Mouse (Mus musculus): Measurements from ENCODE around the gene Pdrg1. TPM values are rescaled to one million over a fixed set of nuclear protein-coding genes. Genes with fewer than 3 reads are reported as not detected.
A peak's percentile ranks its signal among the peaks of the same experiment; 100 is the strongest.

The Pdrg1 gene
- 10 to 100 TPM; 53.3 to 59.2 (median 57.1) TPM for total RNA-seq (2022)

DNA sequence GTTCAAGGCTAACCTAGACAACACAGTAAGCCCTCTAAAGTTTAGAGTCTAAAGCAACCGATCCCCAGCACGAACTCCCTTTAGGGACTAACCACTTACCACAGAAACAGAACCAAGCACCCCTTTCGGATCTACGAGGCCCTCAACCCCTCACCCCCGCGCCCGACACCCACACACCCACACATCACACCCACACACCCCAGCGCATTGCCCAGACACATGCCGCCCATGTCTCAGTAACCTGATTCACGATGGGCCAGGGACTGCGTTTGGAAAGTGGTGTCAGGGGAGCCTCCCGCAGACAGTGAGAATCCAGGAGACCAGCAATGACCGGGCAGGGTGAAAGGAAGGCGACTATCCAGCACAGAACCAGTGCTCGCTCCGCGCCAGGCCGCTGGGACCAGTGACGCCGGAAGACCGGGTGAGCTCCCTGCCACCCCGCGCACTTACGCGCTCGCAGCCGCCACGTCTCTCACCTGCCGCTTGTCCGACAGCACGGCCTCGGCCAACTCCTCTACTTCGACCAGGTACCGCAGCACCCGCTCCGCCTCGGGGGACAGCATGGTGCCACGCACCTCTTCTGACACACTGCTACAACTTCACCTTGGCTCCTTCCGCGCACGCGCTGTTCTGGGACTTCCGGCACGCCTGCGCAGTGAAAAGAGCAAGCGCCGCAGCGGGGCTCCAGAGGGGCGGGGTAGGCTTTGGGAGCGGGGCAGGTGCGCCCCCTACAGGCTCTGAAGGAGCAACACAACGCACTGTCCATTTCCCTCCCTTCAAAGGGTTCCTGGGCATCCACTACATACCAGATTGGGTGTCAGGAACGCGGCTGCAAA lies at the start of gene Pdrg1:
TSS of gene Pdrg1 (minus strand) at position 670 of the 836 bp plus-strand sequence.
- DNase-seq (ENCODE audit: low spot score in 2 of 2), result peak; percentile 86 to 88

DNA sequence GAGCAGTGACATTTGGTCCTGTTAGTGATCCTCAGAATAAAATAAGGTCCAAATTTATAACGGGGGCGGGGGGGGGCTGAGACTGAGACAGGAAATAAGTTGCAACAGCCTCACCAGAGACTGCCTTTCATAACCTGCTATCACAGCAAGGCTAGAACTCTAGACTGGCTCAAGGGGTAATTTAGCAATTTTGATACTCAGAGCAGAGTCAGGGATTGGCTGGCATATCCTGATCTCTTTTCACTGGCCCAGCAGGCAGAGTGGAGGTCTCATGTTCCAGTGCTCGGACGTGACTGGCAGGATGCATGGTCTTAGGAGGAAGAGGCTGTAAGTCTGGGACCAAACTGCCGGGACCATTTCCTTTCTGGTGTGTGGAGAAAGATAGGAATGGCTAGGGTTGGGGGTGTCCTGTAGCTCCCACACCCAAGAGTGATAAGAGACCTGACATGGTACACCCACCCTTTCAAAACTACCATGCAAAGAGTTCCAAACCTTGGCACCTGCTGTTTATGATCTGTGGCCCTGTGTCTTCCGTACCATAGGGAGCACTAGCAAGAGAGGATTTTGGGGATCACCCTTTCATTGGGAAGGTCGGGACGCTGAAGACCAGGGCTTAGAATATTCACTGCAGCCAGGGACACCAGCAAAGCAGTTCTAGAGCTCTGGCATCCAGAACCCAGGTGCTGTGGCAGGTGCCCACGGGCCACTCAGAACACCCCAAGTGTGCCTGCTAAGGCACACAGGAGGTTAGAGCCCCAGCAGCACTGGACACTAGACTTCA lies 49.2 kb upstream of the Pdrg1 start:
- DNase-seq (ENCODE audit: low spot score in 2 of 2), result no peak

DNA sequence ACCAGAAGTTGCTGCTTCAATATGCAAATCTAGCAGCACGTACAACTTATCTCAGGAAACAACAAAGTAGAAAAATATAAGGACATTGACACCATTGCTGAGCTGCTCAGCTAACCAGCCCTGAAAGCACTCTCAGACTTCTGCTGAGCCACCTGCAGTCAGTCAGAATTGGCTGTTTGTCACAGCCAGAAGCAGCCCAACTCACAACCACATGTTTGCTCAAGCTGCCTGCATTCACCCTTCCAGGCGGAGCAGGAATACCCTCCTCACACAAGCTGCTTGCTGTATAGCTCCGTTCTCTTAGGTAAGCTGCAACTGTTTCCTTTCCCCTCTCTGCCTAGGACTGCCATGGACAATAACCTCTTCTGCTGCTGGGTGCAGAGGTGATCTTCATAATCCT lies 48.2 kb upstream of the Pdrg1 start:
- no peak for DNase-seq (ENCODE audit: low spot score in 2 of 2)

DNA sequence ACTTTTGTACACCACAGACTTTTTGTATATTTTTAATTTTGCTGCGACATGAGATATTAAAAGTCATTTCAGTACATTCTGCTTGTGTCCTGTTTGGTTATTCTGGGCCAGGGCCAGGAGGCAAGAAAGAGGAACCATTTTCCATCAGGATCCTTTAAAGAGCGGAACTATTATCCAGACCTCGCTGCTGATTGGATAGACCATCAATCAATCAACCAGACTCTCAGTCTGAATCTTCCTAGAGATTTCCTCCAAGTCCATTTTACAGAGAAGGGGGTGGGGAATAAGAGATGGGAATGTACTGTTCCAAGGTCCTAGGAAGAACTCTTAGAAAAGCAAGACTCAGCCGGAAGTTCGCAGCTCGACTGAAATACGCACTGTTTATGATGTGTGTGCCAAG lies 45.0 kb upstream of the Pdrg1 start:
- DNase-seq (ENCODE audit: low spot score in 2 of 2), result no peak

DNA sequence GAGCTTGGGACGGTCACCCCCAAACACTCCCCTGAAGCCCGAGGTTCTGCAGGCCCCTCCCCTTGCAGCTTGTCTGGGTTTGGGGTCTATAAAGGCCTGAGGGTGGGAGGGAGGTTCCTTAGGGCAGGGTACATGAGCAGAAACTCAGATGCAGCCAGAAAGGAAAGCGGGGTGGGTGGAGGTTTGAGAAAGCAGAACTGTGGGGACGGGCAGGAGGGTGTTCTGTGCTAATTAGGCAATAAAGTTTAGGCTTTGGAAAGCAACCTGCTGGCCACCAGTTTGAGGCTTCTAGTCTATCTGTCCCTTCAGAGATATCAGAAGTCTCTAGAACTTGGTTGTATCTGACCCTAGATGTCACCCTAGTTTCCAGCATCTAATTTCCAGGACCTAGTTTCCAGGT lies 43.1 kb upstream of the Pdrg1 start:
- DNase-seq (ENCODE audit: low spot score in 2 of 2), result no peak

DNA sequence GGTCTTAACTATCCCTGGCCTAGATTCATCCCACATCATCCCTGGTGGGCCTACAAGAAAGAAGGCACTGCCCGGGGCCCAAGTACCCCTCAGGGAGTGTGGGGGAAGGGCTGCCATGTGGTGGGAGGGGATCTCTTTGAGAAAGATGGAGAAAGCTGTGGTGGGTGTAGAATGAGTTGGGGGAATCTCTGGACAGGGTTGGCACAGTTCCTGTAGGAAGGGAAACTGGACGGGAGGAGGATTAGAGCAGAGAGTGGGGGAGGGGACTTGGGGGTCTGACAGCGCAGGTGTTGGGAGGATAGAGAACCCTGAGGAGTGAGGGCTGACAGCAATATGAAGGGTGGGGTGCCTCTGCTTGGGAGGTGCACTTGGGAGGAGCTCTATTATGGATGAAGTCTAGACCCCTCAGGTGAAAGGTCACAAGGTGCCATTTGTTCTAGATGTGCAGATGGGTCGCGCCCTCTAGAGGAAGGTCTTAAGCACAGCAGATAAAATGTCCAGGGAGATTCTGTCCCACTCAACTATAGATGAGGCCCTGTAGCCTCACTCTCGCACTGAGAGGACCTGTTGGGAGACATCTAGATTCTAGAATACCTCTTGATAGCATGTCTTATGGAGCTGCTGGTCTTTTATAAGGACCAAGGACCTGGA lies 40.2 kb upstream of the Pdrg1 start:
- DNase-seq (ENCODE audit: low spot score in 2 of 2), result no peak

DNA sequence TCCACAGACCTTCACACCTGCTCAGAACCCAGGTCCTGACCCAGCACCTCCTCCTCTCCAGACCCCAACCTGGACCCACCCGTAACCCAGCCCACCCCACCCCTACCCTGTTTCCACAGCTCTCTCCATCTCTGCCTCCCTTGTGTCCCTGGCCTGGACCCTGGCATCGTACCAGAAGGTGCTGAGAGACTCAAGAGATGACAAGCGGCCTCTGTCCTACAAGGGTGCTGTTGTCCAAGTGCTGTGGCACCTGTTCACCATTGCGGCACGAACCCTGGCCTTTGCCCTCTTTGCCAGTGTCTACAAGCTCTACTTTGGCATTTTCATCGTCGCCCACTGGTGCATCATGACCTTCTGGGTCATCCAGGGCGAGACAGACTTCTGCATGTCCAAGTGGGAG lies 38.7 kb upstream of the Pdrg1 start:
- no peak for DNase-seq (ENCODE audit: low spot score in 2 of 2)

DNA sequence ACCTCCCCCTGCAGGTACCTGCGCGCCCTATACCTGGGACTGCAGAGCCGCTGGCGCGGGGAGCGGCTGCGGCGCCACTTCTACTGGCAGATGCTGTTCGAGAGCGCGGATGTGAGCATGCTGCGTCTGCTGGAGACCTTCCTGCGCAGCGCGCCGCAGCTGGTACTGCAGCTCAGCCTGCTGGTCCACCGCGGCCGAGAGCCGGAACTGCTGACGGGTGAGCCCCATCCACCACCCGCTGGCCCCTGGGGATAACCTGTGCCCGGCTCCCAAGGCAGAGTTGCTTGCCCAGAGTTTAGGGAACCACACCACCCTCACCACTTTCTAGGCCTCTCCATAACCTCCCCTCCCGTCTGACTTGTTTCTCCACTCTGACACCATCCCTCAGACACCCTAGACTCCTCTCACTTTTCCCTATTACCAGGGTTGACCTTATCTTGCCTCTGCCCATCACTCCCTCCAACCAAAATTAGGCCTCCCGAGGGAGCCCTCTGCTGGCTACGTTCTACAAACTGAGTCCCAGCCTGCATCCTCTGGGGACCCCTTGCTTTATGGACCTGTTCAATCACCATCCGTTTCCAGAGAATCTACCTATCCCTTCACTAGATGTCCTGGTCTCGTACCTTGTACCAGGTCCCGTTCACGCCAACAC lies 37.6 kb upstream of the Pdrg1 start:
- DNase-seq (ENCODE audit: low spot score in 2 of 2), result no peak

DNA sequence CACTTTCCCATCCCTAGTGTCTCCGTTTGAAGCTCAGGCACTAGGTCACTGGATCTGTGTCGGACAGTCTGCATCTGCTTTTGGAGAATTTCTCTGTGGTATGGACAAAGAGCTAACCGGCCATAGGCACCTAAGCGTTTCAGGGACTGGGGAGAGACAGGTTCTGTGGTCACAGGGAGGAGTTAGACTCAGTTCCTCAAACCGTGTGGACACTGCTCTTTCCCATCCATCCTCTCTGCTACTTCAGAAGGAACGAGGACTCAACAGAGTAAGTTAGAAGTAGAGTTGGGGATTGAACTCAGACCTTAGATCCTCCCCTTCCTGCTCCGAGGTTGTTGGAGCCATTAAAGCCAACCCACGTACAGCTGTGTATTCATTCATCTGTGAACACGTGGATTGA lies 36.3 kb upstream of the Pdrg1 start:
- DNase-seq (ENCODE audit: low spot score in 2 of 2), result no peak

DNA sequence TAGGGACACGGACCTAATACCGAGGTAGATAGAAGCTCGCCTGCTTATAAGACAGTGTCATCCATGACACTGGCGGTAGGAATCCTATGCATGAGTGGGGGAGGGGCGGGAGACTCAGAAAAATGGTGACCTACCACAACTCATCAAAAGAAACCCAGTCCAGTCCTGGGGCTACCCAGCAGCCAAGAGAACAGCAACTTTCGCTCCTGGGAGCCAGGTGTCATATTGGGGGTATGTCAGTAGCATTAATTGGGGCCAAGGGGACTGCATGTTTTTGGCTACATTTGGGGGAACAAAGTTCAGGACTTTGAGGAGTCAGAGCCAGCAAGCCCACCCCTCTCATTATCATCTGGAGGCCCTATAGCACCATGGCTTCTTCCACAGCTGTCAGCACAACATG lies 35.9 kb upstream of the Pdrg1 start:
- no peak for DNase-seq (ENCODE audit: low spot score in 2 of 2)

DNA sequence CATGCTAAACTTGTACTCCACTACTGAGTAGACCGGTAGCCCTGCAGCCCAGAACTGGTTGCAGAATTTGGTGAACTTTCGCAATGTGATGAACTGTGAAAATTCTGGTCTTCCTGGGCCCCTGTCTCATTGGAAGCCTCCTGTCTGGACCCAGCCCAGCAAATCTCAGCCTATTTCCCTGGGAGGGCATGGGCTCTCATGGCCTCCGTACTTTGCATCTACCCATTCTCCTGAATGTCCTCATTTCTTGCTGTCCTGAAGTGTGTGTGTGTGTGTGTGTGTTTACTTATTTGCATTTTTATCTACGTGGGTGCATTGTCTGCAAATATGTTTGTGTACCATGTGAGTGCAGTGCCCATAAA lies 34.8 kb upstream of the Pdrg1 start:
- DNase-seq (ENCODE audit: low spot score in 2 of 2), result no peak

DNA sequence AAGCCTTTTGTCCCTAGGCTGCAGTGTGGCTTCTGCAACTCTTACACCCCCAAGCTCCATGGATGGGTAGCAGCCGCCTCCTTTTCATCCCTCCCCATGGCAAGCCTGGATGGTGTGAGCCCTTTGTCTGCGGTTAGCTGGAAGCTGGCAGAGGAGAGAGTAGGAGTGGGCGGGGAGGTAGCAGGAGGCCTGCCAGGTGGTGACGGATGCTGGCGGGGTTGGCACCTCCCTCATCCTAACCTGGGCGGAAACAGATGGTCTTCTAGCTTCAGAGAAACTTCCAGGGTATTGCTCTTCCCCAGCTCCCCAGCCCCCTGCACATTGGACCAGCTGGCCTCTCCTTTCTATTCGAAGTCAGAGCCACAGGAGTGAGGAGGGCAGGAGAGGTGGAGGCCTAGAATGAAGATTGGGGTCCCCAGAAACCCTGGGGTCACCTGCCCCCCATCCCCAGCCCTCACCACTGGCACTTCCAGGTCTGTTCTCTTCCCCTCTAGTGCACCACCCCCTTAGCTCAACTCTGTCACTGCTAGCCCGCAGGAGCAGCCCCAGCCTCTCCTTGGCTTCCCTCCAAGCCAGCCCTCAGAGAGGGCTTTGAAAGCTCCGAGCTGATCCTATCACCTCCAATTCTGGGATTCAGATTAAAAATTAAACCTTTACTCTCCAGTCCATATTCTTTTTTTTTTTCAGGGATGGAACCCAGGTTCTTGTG lies 34.2 kb upstream of the Pdrg1 start:
- DNase-seq (ENCODE audit: low spot score in 2 of 2), result peak; percentile 30 to 70

DNA sequence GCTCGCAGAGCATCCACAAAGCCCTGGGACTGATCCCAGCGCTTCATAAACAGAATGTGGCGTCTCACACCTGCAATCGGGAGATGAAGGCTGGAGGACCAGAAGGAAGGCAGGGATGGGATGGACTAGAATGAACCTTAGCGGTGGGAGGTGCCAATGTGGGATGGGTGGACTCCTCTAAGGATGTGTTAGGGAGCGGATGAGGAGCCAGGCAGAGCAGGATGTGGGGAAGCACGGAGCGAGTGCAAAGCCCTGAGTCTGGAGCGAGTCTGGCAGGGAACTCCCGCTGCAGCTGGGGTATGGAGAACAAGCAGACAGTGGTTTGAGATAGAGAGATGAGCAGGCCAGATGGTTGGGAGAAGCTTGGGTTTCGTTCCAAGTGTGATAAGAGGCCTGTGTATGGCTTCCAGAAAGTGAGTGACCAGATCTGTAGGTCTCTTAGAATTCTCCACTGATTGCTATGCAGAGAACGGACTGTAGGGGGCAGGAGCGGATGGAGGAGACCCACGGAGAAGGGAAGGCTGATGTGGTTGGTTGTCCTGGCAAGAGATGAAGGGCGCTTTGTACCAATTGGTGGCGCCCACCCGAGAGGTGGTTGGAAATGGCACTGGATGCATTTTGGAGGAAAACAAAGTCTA lies 32.7 kb upstream of the Pdrg1 start:
- DNase-seq (ENCODE audit: low spot score in 2 of 2), result peak; percentile 38 to 47

DNA sequence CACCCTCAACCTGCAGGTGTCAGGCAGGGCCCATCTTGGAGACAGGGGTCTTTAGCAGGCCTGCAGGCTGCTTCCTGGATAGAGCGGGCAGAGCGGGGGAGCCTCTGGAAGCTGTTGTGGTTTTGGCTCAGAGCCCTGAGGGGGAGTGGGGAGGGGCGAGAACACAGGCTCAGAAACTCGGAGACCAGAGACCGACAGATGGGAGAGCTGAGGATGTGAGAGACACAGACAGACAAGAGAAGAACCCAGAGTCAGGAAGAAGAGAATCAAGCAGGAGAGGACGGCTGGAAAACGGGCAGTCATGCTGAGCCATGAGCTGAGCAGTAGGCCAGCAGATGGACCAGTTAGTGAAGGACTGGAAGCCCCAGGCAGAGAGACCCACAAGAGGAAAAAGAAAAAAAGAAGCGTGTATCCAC lies 30.7 kb upstream of the Pdrg1 start:
- DNase-seq (ENCODE audit: low spot score in 2 of 2), result peak; percentile 25 to 76

DNA sequence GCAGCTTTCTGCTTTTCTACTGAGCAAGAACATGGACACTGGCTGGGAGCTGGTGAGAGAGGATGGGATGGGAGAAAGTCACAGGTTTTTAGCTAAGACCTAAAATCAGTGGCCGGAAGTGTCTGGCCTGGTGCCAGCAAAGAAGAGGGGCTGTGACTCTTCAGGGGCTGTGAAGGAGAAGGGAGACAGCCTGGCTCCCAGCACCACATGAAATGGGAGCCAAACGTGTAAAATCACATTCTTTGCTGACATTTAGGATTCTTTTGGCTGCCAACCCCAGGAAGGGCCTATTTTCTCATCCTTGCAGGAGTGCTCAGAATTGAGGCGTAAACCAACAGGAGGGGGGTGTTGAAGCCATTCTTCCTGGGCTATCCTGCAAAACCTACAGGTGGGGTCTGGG lies 28.7 kb upstream of the Pdrg1 start:
- no peak for DNase-seq (ENCODE audit: low spot score in 2 of 2)

DNA sequence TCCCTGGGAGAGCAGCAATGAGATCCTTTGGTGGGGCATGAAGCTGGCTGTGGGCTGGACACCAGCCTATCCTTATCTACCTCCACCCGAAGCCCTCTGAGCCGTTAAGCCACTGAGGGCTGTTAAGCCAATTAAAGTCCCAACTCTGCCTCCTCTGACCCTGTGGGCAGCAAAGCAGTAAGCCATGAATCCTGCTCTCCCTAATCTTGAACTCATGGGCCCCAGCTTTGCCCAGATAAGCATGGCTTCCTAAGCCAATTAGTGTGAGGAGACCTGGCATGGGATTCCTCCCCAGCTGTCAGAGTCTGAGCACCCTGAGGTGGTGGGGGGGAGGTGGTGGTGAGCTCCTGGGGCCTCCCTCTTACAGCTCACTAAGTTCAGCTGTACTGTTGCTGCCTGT lies 21.5 kb upstream of the Pdrg1 start:
- no peak for DNase-seq (ENCODE audit: low spot score in 2 of 2)

DNA sequence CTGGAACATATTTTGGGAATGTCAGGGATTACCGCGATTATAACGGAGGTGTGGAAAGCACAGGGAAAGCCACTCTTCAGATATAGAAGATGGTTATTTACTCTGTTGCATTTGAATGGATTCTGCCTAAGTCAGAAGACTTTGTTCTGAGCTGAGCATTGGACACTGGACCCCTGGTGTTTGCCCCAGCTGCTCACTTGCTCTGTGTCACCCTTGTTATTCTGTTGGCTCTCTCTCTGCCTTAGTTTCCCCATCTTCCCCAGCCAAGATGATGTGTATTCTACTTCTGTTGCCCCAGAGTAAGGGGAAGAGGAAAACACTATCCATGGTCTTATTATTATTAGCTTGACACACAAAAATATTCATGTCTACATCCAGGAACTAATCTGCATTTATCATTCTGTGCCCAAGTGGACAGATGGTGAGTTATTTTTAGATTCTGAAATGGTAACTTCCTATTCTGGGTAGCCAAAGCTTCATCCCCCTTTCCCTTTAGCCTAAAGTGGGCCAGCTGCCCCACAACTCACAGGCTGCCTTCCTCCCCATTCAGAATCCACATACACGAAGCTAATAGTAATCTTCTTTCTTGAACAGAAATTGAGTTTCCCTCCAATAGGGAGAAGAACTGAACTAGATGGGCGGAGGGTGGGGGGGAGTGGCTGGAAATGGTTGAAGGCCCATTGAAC lies 18.5 kb upstream of the Pdrg1 start:
- no peak for DNase-seq (ENCODE audit: low spot score in 2 of 2)

DNA sequence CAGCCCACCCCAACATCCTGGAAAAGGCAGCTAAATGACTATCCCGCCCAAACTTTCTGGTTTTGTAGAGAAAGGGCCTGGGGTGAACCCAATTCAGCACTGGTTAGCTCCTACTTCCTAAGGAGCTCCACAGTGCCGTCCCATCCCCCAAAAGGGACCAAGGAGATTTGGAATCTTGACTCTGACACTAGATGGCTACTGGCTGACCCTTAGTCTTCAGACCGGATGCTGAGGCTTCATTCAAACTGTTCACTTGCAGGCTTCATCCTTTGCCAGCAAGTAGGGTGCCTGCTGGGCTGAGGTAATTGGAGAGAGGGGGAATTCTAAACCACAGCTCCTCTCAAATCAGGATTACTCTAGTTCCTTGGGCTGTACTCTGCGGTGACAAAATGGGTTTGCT lies 17.7 kb upstream of the Pdrg1 start:
- no peak for DNase-seq (ENCODE audit: low spot score in 2 of 2)

DNA sequence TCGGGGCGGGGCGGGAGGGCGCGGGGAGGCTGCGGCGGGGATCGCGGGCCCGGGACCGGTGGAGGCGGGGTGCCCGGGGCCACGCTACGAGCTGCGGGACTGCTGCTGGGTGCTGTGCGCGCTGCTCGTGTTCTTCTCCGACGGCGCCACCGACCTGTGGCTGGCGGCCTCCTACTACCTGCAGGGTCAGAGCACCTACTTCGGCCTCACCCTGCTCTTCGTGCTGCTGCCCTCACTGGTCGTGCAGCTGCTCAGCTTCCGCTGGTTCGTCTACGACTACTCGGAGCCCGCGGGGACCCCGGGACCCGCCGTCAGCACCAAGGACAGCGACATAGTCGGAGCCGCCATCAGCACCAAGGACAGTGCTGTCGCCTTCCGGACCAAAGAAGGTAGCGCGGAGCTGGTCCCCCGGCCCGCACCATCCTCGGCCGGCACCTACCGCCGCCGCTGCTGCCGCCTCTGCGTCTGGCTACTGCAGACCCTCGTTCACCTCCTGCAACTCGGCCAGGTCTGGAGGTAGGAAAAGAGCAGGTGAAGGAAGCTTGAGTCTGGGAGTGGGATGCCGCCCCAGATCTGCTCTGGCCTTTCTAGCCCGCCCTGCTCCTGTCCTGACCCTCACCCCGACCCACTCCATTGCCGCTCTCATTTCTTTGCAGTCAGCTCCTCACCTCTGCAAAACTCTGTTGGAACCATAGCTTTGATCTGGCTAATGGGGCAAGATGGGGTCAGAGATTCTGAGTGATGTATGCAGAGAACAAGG lies 17.0 kb upstream of the Pdrg1 start:
- no peak for DNase-seq (ENCODE audit: low spot score in 2 of 2)

Measured in left cerebral cortex, adult 8-10 months (tissue).